Comparison of ENCODE assay signal across 1 mouse cellular context in the genomic region with DNA sequence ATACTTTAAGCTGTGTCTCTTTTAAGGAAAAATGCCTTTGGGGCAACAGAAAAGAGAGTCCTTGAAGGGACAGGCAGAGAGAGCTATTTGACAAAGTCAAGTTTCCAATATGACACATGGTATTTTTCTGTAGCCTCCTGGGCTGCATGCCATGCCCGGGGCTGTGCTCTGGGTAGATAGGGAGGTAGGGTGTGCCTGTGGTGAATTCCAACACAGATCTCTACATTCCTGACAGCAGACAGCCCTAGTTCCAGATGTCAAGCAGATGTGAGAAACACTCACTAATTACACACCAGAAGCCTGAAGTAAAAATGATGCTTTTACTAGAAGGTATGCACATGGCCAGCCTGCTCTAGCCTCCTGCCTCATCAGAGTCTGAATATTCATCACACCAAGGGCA.
TF ChIP-seq lines count a peak whose summit lies in the region.

No protein-coding gene starts in this region.

TF ChIP-seq in MEL, 35 proteins besides CTCF, POLR2A, EP300 and RAD21 (continued from another document):
- TF ChIP-seq TCF12 (IDR thresholded peaks at IDR 0.05; ENCODE audit: low read depth, low read length) (peak; percentile 81), MAFK (IDR thresholded peaks at IDR 0.05; ENCODE audit: borderline replicate concordance, low read depth, low read length) (0 out of 2 replicates have a peak, but pooled peaks have one; percentile 24), RCOR1 (IDR thresholded peaks at IDR 0.05; ENCODE audit: low read depth, low read length) (peak; percentile 35; the same call in 1 of the 2 replicates), MXI1 (IDR thresholded peaks at IDR 0.05; ENCODE audit: low read depth, low read length) (peak; percentile 54), NRF1 (IDR thresholded peaks at IDR 0.05; ENCODE audit: insufficient read depth, low read depth, low read length, poor library complexity, severe bottlenecking) (no peak), TAL1 (IDR thresholded peaks at IDR 0.05; ENCODE audit: low read length) (peak; percentile 63)
